Mouse (Mus musculus) lung, adult 2 months (tissue): ENCODE measurements around the gene Ubp1.

Experiments
- CTCF ChIP-seq: fragments of 200-500 bp; IDR thresholded peaks from 2 replicates; pipeline ENCODE4 v1.5.1; 2011; ENCODE audit warnings: mild to moderate bottlenecking, low read length, control low read depth; ENCODE audit not compliant: insufficient read depth
- POLR2A ChIP-seq: fragments of 200-500 bp; IDR thresholded peaks from 2 replicates; pipeline ENCODE4 v1.6.1; 2011; ENCODE audit warnings: low read depth, mild to moderate bottlenecking, control low read depth, low read length, borderline replicate concordance; ENCODE audit errors: extremely low read depth

- TF ChIP-seq CTCF (no peak), POLR2A (no peak)
Observed at GRCm38 (mm10) chr9:113943372-113943771, 12.6 kb downstream of the Ubp1 start.
